Mouse (Mus musculus): ENCODE measurements around the gene Vopp1.

GRCm38 (mm10) chr6:57796853-57797423 is 28.0 kb downstream of the Vopp1 start:
- TF ChIP-seq PAX5 (IDR thresholded peaks at IDR 0.05; ENCODE audit: low read length) (no peak), POLR2A (IDR thresholded peaks at IDR 0.05; ENCODE audit: low read depth, low read length) (no peak), POLR2AphosphoS2 (IDR thresholded peaks at IDR 0.05; ENCODE audit: low read depth, low read length) (no peak)

Measured in CH12.LX (cell line).